Mouse (Mus musculus) forebrain, embryonic 13.5 days (tissue): ENCODE results near the gene Fam181b. TPM values are rescaled to one million over a fixed set of nuclear protein-coding genes. Genes with fewer than 3 reads are reported as not detected.

Source experiments
- polyA plus RNA-seq: library from polyadenylated mRNA; unstranded; fragments of >200 nt; fragmentation: Nextera tagmentation; extraction: Ambion mirVana; gene quantifications from 2 replicates; pipeline ENCODE4 v1.2.1, GENCODE M21; 2015

Fam181b gene
- polyA plus RNA-seq, 1 experiment from 2014 or later = 28.2 TPM

Other genes starting within 250 kb of the Fam181b start
- gene Ddias, start 205.6 kb upstream of the Fam181b start, polyA plus RNA-seq = 12.1 and 13.5 TPM in 2 replicates
- gene Prcp, start 205.4 kb upstream of the Fam181b start, polyA plus RNA-seq = 14.6 and 15.6 TPM in 2 replicates